Mouse (Mus musculus) urinary bladder, postnatal 25 days (tissue): ENCODE measurements around the gene Vdac1.
"Not testable (repeated sequence)": the region's sequence is repeated elsewhere in the genome, so short reads cannot be mapped to it uniquely, and the experiment has no call there.

Experiments used
- DNase-seq: peaks from one replicate; pipeline ENCODE4 v3.0.0; 2022; ENCODE audit warnings: low spot score

Vdac1 gene

DNA sequence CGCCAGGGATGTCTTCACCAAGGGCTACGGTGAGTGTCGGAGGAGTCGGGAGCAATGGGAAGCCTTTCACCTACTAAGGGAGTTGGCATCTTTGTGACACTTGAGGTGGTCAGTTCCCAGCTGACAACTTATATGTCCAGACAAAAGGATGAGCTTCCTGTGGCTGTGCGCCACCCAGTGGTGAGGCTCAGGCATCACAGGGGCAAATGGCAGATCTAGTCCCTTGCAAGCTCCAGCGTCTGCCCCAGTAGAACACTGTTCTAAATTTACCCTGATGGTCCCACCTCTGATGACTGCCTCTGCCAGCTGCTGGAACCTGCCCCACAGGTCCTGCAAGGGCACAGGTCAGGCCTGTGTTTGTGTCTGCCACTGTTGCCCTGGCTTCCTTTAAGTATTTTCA lies 13.7 kb downstream of the Vdac1 start:
- peak; percentile 59 for DNase-seq

DNA sequence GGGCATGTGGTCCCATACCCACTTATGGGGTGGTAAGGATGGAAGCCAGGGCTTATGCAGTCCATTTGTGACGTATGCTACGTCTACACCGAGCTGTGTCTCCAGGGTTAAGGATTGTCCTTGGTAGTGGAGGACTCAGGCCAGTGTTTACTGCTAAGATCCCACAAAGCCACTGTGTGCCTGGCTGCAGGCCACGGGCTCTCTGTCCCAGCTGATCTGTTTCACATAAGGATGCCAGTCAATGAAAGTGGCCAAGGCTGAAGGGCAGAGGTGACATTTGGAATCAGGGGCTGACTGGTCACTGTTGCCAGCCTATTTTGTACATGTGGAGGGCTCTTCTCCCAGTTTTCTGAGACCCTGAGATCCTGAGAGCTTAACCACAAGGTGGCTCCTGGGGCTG lies 16.9 kb downstream of the Vdac1 start:
- DNase-seq: no peak

DNA sequence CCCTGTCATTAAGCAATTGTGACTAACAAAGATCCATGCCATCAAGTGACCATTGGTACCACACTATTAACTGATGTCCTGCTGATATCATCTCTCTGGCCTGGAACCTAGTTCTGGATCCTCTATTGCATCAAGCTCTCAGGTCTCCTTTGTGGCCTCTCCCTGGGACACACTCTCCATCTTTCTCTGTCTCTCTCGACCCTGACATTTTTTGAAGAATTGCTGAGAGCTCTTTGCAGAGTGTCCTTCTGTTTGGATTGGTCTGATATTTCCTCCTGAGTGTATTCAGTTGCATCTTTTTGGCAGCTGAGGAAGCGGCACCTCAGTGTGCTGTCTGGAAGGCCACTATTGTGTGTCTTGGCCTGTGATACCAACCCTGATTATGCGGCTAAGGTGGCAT lies 18.6 kb downstream of the Vdac1 start:
- DNase-seq: no peak

DNA sequence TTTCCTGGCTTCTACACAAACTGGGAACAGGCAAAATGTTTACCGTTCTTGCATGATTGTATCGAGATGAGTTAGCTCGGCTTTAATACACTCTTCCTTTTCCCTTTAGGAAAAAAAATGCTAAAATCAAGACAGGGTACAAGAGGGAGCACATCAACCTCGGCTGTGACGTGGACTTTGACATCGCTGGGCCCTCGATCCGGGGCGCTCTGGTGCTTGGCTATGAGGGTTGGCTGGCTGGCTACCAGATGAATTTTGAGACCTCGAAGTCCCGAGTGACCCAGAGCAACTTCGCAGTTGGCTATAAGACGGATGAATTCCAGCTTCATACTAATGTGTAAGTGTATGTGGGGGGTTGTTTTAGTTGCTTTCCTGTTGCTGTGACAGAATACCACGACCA lies 23.1 kb downstream of the Vdac1 start:
- DNase-seq: no peak

DNA sequence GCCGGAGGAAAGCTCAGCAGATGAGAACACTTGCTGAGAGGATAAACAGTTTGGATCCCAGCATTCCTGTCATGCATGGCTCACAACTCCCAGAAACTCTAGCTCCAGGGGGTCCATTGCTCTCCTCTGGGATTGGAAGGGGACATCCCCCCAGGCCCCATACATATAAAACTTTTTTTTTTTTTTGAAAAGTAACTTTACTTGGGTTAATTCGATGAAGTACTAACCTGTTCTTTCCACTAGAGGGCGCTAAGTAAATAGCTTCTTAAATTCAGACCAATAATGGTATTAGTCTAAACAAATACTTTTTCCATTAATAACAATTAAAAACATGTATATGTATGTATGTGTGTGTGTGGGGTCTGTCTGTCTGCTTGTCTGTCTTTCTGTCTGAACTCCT lies 24.0 kb downstream of the Vdac1 start:
- DNase-seq: no peak

DNA sequence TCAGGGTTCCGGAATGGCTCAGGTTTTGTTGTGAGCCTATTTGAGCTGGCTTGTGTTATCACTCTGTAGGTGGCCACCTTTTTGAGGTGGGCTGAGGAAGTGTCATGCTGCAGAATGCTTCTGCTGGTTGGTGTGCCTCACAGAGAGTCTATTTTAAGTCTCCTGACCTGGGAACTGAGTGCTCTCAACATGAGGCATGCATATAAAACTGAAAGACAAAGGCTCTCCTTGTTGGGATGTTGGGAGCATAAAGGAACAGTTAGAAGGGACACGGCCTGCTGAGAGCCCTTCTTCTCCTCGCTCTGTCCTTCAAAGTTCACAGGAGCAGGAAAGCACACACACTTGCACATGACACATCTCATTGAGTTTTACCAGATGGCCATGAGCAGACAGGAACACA lies 26.2 kb downstream of the Vdac1 start:
- DNase-seq: no peak

DNA sequence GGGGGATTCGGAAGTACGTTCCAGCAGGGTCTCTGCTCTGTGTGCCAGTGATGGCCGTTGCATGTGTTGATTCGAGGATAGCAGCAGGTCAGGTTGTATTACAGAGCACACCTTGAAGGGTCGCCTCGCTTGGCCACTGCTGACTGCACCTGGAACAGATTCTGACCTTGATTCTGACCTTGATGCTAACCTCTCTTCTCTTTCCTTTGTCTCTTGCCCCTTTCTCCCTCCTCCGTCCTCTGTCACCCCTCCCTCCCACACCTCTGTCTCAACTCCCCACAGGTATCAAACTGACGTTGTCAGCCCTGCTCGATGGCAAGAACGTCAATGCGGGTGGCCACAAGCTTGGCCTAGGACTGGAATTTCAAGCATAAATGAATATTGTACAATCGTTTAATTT lies 27.5 kb downstream of the Vdac1 start:
- no peak for DNase-seq

DNA sequence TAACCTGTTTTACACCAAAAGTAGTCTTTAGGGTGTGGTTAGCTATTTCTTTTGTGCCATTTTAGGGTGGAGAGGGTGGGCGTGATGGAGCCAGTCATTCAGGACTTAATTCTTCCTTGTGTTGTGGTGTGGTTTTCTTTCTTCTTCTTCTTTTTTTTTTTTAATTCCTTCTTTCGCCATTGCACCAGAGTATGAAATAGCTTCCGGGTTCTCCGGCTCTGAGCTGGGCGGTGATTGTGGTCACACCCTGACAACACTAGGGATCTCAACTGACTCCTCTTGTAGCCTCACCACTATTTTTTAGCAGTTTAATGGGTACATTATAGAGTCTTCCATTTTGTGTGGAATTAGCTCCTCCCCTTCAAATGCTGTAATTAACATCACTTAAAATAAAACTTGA lies 28.3 kb downstream of the Vdac1 start:
- not testable (repeated sequence) for DNase-seq

DNA sequence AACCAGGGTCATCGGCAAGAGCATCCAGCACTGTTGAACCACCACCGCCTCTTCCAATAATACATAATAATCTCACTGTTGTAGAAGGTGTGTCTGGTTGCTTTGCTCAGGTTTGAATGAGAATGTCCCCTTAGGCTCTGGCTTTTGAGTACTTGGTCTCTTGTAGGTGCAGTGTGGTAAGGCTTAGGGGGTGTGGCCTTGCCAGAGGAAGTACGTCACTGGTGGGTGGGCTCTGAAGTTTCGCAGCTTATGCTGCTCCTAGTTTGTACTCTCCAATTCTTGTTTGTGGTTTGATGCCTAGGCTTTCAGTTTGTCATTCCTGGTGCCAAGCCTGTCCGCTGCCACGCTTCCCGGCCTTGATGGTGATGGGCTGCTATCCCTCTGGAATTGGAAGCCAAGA lies 29.3 kb downstream of the Vdac1 start:
- no peak for DNase-seq

DNA sequence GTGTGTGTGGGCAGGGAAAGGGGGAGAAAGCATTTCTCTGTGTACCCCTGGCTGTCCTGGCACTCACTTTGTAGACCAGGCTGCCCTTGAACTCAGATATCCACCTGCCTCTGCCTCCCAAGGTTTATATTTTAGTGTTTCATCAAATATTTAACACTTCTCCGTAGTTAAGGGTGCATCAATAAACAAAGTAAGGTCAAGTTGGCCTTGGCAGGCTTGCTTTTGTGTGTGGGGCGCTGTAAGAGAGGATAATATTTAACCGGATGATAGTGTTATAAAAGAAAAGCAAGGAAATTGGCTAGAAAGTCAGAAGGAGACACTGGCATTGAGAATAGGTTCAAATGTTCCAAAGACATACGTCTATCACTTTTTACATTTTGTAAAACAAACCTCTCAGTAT lies 33.8 kb downstream of the Vdac1 start:
- DNase-seq: no peak

DNA sequence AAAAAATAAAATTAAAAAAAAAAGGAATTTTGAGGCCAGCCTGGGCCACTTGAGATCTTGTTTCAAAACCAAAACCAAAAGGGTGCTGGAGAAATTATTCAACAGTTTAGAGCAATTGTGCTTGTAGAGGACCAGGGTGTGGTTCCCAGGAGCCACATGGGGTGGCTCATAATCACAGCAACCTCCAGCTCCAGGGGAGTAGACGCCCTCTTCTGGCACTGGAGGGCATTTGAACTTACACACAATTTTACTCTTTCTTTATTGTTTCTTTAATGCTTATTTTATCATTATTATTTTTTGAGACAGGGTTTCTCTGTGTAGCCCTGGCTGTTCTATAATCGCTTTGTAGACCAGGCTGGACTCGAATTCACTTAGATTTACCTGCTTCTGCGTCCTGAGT lies 34.7 kb downstream of the Vdac1 start:
- no peak for DNase-seq

DNA sequence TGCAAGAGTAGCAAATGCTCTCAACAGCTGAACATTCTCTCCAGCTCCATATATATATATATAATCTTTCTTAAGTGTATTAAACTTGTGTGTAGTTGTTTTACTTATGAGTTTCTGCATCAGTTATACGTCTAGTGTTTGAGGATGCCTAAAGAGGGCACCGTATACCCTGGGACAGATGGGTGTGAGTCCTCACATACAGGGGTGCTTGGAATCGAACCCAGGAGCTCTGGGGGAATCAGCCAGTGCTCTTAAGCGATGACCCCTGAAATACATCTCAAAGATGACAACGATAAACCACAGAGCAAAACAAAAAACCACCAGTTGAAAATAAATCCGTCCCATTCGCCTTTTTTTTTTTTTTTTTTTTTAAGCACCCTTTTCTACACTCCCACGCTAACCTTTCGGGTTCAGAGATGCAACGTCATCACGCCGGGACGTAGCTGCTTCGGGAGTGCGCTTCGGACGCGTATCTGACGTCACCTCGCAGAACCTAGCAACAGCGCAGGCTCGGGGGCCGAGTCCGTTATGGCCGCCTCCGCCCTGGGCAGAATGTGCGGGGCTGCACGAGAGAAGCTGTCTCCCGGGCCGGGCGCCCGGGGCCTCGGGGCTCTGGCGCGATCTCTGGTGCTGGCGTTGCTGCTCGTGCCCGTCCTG lies 35.4 kb downstream of the Vdac1 start, which contains the start of gene 9530068E07Rik:
TSS of gene 9530068E07Rik (plus strand) at position 489 of the 657 bp plus-strand sequence.
- peak; percentile 88 for DNase-seq

DNA sequence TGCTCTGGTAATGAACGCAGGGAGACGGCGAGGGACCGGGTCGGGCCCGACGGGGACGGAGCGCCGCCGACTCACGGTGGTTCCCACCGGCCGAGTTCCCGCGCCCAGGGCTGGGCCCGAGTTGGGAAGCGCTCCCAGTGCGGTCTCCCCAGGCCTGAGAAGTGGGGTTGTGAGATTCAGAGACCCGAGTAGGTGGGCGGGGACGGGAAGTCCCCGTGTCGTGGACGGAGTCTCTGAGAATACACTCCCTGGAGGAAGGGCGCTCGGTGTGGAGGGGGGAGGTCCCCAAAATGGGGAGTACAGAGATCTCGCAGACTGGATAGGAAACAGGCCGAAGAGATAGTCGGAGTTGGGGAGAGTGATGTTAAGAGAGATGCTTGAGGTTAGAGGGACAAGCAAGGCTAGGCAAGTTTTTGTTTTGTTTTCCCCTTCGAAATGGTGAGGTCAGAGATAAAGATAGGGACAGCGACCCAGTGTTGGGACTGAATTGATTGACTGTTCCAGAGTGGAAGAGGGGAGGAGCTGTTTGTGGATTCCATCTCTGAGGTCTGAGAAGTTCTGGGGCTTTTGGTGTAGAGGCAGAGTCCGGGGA lies 36.0 kb downstream of the Vdac1 start:
- DNase-seq: no peak

DNA sequence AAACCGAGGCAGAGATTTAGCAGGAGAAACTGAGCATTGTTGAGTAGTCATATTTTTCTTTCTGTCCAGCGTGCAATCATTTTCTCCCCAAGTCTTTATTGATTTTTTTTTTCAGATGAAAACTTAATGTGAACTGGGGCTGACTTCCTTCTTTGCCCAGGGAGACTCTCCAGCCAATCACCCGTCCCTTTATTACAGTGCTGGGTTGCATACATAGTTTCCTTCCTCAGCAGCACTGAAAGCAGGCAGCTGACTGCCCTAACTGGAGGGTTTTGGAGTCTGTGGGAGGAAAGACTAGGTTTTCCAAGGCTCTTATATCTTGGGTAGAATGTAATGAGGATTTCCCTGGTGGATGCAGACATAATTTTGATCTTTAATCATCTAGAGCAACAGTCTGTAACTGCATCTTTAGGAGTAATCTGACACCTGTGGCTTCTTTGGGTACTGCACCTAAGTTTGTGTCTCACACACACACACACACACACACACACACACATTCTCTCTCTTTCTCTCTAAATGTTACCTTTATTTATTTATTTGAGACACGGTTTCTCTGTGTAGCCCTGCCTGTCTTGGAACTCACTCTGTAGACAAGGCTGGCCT lies 36.8 kb downstream of the Vdac1 start:
- no peak for DNase-seq

DNA sequence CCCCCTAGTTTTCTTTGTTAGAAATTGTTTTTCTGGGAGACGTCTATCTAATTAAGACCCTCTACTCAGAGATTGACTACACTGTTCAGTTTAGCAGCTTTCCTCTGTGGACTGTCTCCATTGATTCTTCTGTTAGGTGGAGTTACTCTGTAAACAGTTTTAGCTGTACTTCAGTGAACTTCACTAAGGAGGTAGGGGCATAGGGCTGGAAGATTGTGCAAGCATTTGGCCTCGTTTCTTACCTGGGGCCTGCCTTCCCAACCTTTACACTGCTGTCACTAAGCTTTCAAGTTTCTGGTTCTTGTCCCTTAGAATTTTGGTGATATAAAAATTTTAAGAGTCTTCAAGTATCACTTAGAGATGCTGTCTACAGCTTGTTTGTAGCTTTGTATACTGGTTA lies 40.8 kb downstream of the Vdac1 start:
- DNase-seq: no peak

DNA sequence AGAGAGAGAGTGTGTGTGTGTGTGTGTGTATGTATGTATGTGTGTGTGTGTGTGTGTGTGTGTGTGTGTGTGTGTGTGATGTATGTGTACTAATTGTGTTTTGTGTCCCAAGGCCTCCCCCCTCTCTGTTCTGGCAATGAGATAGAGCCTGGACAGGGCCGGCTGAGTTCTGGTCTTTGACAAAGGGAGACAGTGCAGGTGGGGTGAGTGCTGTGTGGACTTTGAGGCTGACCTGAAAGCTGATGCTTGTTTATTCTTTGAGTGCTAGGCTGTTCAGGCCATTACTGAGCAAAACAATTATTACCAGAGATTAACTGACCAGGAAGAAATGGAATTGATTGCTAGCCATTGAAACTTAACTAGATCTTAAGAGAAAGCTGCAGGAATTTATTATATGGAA lies 41.9 kb downstream of the Vdac1 start:
- no peak for DNase-seq

DNA sequence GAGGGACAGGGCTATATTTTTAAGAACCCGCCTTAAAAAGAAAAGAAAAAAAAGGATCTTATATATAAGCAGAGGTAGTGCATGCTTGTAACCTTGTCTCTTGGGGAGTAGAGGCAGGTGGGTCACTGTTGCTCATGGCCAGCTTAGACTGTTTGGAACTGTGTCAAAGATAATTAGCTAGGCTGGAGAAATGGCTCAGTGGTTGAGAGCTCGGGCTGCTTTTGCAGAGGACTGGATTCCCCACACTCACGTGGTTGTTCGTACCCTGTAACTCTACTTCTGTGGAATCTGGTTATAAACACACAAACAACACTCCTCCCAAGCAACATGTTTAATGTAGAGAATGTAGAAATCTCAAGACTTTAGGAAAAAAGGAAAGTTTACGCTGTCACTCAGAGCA lies 43.5 kb downstream of the Vdac1 start:
- DNase-seq: no peak

DNA sequence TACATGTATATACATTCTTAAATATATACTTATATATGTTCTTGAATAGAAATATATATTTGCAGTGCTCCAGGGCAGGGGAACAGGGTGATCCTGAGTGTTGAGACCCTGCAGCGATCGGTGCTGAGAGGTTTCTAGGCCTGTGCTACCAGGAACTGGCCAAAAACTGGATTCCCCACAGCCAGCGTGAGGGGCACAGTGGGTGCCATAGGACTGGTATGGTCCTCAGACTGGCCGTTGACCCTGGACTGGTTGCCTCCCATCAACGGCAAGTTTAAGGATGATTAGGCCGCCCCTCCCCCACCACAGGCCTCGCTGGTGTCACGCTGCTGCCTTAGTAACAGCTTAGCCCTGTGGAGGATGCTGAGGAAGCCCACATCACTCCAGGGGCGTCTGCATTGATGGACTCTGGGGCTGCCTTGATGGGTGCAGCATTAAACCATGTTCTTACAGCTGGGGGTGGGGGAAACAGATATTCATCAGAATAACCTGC lies 44.6 kb downstream of the Vdac1 start:
- DNase-seq: no peak

DNA sequence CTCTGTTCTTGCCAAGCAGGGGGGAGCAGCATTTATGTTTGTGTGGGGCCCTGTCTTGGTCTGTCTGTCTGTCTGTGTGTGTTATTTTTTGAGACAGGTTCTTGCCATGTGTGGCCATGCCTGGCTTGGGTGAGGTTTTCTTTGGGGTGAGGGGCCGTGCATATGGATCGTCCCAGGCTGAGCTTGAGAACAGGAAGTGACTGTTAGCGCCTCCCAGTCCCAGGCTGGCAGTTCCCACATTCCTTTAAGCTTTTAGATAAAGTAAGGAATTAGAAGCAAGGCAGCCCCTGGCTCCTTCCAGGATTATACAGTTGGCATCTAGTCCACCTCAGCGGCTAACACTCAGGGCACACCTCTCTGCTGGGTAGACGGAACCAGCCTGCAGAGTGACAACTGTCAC lies 48.7 kb downstream of the Vdac1 start:
- no peak for DNase-seq

DNA sequence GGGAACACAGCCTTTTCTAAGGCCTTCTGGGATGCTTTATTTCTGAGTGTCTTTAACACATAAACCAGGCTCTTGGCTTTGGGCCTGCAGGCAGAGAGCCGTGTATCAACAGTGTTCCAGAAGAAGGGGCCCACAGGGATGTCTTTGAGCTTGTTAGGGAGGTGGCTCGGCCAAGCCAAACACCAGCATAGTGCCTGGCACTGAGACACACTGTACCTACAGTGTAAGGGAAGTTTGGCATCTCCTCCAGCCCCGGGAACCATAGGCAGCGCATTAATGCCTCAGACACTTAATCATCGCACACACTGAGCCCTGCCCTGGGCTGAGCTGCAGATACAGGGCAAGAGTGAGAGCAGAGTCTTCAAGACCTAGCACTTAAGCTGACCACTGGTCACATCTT lies 57.7 kb downstream of the Vdac1 start:
- no peak for DNase-seq

DNA sequence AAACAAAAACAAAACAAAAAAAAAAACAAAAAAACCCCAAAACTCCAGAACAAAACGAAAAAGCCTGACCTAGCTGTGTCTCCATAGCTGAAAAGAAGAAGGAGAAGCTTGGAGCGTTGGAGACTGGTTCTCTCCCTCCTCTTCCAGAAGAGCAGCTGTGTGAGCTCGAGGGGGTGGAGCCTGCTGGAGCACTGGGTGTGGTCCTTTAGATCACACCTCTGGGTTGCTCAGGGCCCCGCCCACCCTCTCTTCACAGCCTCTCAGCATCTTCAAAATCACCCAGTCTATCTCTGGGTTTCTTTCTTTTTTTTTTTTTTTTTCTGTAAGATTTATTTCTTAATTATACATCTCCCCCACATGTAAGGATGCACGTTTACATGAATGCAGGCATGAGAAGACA lies 58.6 kb downstream of the Vdac1 start:
- DNase-seq: no peak

DNA sequence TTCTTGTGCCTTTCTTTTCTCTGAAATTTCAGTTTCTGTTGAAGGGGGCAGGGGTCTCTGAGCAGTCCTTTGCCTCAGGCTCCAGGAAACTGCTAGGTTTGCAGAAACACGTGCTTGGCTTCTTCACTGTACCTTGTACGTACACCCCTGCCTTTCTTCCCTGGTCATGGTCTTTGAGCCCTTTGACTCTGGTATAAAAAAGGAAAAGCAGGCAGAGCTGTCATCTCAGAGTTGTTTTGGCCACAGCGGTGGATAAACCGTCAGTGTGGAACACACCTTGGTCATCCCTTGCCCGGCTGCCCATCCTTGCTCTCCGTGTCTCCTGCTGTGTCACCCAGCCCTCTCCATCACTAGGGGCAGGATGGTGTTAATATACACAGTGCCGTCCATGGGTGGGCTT lies 59.2 kb downstream of the Vdac1 start:
- no peak for DNase-seq

DNA sequence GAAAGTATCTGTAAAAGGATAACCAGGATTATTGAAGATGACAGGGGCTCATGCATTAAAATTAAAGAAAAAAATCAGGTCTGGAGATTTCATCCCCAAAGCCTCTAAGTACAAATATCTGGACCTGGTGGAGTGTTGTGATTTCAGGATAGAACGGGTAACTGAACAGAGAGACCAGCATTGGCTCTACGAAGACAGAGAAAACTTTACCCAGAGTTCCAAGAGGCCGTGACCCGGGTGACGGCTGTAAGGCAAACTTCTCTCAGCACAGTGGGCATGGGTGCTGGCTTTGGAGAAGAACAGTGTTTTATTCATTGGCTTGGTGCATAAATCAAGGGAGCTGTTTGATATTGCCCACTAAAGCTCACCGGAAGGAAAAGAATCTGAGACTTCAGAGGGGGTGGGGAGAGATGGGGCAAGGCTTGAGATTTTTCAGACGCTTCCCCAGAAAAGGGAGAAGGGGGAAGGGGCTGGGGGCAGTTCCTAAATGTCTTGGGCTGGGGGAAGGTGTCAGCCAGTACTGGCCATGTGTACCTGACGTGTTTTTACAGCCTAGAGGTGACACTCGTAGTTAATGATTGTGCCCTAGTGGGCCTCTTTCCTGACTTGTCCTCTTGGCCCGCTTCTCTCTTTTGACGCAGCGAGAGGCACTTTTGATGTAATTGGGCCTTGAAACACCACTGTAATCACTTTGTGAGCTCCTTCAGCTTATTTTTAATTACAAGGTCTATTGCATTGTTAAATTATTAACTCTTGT lies 59.8 kb downstream of the Vdac1 start:
- DNase-seq: no peak
